Mouse (Mus musculus) cerebellum, adult (tissue): ENCODE results near the gene Ccdc188.
A peak's percentile ranks its signal among the peaks of the same experiment; 100 is the strongest.

Source experiments
- ATAC-seq: cut with Nextera tagmentation; 2 replicates; pipeline ENCODE4 v1.9.2; 2017; ENCODE audit warnings: mild to moderate bottlenecking, moderate library complexity, mixed read lengths; ENCODE audit not compliant: insufficient number of reproducible peaks, low FRiP score, low TSS enrichment

The Ccdc188 gene

GRCm38 (mm10) chr16:18233919-18234670 lies 16.4 kb downstream of the Ccdc188 start:
- ATAC-seq = no peak

- ATAC-seq = peak; percentile 62; the same call in 1 of the 2 replicates
These were observed 17.2 kb downstream of the Ccdc188 start, which contains the start of gene Zdhhc8 for GRCm38 (mm10) chr16:18234671-18235388. Gene Zdhhc8 (minus strand): TSS chr16:18235136.

- peak; percentile 36 for ATAC-seq
These were observed 17.8 kb downstream of the Ccdc188 start for GRCm38 (mm10) chr16:18235389-18236065.

- no peak for ATAC-seq
These were observed 19.2 kb downstream of the Ccdc188 start for GRCm38 (mm10) chr16:18236676-18237501.

GRCm38 (mm10) chr16:18241581-18241980 lies 23.9 kb downstream of the Ccdc188 start:
- no peak for ATAC-seq

- peak; percentile 8; the same call in 1 of the 2 replicates for ATAC-seq
These were observed 30.1 kb downstream of the Ccdc188 start for GRCm38 (mm10) chr16:18247521-18248399.

- ATAC-seq = peak; percentile 88
These were observed 31.0 kb downstream of the Ccdc188 start, which contains the start of the genes Trmt2a and Ranbp1 for GRCm38 (mm10) chr16:18248433-18249363. Gene Trmt2a (plus strand): TSS chr16:18248679. Gene Ranbp1 (minus strand): TSS chr16:18248732.

GRCm38 (mm10) chr16:18249364-18249967 lies 31.8 kb downstream of the Ccdc188 start:
- ATAC-seq = peak; percentile 11; the same call in 1 of the 2 replicates

- ATAC-seq = no peak
These were observed 32.6 kb downstream of the Ccdc188 start for GRCm38 (mm10) chr16:18250231-18250630.

GRCm38 (mm10) chr16:18250828-18251790 lies 33.4 kb downstream of the Ccdc188 start:
- ATAC-seq = no peak

GRCm38 (mm10) chr16:18252736-18253135 lies 35.1 kb downstream of the Ccdc188 start:
- ATAC-seq = no peak

GRCm38 (mm10) chr16:18253866-18254265 lies 36.2 kb downstream of the Ccdc188 start:
- ATAC-seq = no peak

GRCm38 (mm10) chr16:18258221-18258620 lies 40.5 kb downstream of the Ccdc188 start, which contains the start of gene Gm49776:
Gene Gm49776 (minus strand): TSS chr16:18258321.
- ATAC-seq = no peak

GRCm38 (mm10) chr16:18265024-18265423 lies 47.3 kb downstream of the Ccdc188 start:
- ATAC-seq = no peak

GRCm38 (mm10) chr16:18268182-18268581 lies 50.5 kb downstream of the Ccdc188 start:
- no peak for ATAC-seq
